Mouse (Mus musculus) right cerebral cortex, postnatal 36 days (tissue): Measurements from ENCODE around the gene Ryr3.
"Not testable (repeated sequence)": the region's sequence is repeated elsewhere in the genome, so short reads cannot be mapped to it uniquely, and the experiment has no call there.

Source experiments
- DNase-seq, 2 experiments: peaks; one replicate each; pipeline ENCODE4 v3.0.0; 2022; ENCODE audit warnings: low spot score in 2 of 2, mixed read lengths in 1 of 2

Gene Ryr3

DNA sequence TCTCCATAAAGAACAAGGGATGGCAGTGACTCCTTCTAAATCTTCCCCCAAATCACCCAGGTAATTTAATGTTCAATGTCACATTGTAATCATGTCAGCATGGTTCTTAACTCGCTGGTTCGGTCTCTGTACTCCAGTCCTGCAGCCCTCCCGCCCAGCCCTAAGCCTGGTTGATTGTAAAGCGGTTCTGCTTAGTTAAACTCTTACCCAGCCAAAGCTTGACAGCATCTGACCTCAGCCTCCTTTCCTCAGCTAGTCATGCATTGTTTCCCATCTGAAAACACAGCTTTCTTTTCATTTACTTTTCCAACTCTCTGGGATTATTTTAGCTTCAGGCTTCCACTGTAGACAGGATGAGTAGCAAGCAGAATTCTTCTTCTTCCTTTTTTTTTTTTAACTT lies 121.7 kb downstream of the Ryr3 start:
- DNase-seq = no peak

DNA sequence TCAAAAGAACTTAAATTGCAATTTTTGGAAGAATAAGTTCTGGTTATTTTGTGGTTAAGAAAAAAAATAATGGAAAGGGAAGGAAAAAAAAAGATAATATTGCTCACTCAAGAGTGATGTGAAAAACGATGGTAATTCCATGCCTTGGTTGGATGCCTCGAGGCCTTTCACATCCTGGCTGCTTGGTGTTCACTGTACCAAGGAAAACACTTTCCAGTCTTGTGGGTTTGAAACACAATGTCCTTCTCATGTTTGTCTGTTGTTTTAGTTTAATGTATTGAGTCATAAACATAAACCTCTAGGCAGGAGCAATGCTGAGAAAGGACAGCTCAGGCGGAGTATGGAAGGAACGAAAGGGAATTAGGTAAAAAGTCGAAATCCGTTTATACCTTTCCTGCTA lies 122.8 kb downstream of the Ryr3 start:
- DNase-seq = no peak

DNA sequence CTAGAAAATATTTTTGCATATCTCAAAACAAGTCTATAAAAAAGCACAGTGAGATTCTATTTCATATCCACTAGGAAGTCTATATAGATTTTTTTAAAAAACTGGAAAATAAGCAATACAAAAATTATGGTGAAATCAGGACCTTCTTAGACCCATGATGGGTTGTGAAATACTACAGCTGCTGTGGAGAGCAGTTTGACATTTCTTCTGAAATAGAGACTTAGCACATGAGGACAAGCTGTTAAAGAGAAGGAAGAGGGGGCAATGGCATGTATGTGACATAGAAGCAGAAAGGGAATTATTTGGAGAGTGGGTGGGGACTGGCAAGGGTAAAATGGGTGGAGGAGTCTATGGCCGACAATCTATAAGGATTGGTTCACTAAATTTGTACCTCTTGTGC lies 124.1 kb downstream of the Ryr3 start:
- no peak for DNase-seq

DNA sequence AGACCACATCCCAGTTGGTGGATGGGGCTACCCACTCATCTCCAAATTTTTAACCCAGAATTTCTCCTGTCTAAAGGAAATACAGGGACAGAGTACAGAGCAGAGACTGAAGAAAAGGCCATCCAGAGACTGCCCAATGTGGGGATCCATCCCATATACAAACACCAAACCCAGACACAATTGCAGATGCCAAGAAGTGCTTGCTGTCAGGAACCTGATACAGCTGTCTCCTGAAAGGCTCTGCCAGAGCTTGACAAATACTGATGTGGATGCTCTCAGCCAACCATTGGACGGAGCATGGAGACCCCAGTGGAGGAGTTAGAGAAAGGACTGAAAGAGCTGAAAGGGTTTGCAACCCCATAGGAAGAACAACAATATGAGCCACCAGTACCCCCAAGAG lies 125.6 kb downstream of the Ryr3 start:
- not testable (repeated sequence) for DNase-seq

DNA sequence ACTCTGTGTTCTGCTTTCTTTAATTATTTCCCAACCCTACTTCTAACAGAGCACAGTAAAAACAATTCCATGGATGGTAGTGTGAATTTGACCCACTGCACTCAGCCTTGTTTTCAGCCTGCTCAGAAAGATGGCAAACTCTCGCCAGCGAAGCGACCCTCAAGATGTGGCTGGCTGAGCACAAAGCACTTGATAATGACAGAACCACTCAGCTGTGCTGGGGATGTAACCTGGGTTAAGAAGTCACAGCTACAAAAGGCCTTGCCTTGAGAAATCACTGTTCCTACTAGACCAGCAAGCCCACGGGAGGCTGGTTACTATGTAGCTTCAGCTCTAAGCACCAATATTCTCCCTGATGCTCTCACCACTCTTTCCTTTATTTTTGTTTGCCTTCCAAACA lies 140.5 kb downstream of the Ryr3 start:
- no peak for DNase-seq

DNA sequence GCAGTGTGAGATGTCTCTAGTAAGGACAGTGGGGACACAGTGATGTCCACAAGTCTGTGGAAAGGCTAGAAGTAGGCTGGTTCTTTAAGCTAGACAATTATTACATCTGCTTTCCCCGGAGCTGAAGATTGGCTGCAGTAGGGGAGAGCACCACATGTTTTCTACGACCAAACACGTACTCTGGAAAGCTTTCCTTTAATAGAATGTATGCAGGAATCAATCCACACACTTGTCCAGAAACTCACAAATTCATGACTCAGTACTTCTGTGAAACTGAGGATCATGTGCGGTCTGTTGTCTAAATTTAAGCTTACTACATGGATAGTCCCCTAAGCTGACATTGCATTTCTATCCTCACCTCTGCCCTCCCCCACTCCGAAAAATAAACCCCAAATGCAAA lies 157.5 kb downstream of the Ryr3 start:
- DNase-seq = no peak

DNA sequence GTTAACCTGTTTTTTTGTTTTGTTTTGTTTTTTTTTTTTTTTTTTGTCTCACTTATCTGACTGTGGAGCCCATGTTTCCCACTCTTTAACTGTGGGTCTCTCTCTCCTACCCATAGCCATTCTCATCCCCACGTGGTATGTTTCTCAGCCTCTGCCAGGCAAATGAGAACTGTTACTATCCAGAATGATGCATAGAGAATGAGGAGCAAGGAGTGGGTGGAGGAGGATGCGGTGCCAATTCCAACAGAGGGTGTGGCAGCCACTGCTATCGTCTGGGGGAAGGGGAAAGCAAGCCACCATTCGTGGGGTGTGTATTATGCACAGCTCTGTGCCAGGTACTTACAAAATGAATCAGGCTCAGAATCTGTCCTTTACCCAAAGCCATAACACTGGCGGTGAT lies 158.0 kb downstream of the Ryr3 start:
- peak; percentile 51 to 59 for DNase-seq

DNA sequence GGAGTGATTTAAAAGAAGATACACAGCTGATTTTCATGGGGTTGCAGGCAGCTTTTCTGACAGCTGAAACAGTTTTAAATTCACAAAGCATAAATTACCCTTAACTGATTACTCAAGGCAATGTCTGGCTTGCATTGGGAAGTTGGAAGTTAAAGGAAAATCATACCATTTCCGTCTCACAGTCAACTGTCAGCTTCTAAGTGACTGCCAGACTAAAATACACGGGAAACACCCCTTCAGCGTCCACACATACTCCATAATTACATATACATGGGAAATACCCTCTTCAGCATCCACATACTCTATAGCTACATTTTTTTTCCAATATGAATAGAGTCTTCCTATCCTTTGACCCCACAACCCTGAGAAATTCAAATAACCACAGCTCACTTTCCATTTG lies 158.8 kb downstream of the Ryr3 start:
- no peak for DNase-seq

DNA sequence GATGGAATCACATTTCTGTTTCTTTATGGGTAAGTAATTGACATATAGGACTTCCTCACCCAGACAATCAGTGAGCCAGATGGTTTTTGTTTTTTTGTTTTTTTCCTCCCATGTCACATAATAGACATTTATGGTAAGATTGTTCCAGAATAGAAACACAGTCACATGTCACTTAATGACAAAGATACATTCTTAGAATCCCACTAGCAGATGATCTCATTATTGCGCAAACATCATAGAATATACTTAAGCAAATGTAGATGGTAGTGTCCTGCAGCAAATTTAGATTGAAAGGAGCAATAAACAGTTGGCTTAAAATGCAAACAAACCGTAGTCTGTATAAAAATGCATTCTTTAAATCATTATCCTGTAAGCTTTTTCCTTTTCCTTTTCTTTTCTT lies 161.3 kb downstream of the Ryr3 start:
- no peak for DNase-seq

DNA sequence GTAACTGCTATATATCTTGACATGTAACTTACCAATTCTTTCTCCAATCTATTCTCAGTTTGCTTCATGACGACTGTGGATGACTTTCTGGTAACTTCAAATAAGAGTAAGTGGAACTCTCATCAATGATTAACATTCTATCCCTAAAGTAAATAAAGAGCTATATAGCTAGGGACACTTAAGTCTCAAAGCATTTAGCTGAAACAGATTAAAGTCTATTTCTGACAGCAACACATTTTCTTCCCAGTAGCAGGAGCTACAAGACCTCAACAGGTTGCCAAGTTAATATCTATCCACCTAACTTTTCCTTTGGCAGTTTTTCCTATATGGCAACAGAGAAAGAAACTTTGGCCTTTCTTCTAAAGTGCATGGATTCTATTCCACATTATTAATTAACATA lies 167.1 kb downstream of the Ryr3 start:
- DNase-seq = no peak

DNA sequence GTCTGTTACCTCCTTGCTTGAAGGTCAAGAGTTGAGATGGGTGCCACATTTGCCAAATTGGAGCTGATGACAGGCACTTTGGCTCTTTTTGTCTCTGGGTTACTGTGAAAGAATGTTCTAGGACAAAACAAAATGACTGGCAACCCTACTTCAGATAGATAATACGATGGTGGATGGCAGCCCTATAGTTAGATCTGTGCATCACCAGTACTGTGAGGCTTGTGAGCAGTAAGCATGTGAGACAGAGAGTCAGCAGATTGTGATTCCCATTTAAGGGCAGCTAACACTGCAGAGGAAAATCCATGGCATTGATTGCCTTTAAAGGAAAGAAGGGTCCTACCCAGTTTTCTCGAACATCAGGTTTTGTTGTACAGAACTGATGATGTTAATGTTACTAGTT lies 180.3 kb downstream of the Ryr3 start:
- DNase-seq = no peak

DNA sequence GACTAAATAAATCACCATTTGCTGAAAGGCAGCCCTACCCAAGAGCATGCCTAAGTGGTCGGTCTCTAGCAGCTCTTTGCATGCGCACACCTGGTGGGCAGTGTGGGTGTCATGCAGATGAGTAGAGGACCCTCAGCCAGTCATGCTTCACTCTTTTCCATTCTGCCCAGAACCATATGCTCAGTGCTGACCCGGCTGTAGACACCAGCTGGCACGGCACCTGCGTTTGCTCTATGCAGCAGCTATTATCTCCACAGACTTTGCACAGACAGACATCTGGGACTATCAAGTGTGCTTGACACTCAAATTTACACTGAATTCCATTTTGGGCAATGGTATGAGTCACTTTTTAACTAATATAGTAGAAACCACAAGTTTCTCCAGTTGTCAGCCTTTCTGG lies 186.2 kb downstream of the Ryr3 start:
- DNase-seq = no peak

DNA sequence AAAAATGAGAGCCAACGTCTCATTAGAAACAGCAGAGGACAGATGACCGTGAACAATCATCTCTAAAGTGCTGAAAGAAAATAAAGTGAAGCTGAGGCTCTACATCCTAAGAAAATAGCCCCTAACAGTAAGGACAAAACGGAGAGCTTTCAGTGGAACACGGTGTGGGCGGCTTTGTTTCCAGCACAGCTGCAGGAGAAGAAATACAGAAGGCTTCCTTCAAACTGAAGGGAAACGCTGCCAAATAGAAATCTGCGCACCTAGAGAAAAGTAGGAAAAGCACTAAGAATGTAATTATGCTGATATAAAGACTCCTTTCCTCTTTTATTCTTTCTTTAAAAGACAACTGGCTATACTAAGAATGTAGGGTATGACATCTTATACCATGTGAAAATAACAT lies 197.0 kb downstream of the Ryr3 start:
- peak; percentile 25 to 36 for DNase-seq

DNA sequence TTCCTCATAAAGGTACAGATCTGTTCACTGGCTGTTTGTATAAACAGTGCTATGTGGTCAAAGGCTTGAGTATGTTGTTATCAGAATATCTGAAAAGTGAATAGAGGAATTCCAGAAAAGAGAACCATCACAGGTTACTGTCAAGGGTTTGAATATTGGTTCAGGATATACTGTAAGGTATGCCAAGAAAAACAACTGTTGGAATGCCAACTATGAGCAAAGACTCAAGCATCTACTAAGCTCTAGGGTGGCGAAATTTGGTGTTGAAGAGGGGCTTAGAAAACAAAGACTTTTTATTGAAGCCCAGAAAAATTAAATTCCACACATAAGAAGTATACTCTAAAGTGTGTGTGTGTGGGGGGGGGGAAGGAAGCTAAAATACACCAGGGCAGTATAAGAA lies 198.6 kb downstream of the Ryr3 start:
- no peak for DNase-seq

DNA sequence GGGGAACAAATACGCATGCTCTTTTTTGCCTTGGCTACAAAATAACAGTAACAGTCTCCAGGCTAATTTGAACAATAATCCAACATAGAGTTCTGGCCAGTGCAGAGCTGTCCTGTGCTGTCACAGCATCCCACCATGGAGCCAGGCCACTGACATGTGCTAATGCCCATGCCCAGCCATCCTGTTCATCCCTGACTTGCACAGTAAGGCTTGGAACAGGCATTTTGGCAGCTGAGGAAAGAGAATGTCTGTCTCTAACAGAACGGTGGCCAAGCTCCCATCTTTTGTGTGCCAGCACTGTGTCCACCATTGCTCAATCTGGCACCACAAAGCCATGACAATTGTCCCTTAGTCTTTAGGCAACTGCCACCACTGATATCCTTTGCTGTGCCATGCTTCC lies 200.7 kb downstream of the Ryr3 start:
- no peak for DNase-seq

DNA sequence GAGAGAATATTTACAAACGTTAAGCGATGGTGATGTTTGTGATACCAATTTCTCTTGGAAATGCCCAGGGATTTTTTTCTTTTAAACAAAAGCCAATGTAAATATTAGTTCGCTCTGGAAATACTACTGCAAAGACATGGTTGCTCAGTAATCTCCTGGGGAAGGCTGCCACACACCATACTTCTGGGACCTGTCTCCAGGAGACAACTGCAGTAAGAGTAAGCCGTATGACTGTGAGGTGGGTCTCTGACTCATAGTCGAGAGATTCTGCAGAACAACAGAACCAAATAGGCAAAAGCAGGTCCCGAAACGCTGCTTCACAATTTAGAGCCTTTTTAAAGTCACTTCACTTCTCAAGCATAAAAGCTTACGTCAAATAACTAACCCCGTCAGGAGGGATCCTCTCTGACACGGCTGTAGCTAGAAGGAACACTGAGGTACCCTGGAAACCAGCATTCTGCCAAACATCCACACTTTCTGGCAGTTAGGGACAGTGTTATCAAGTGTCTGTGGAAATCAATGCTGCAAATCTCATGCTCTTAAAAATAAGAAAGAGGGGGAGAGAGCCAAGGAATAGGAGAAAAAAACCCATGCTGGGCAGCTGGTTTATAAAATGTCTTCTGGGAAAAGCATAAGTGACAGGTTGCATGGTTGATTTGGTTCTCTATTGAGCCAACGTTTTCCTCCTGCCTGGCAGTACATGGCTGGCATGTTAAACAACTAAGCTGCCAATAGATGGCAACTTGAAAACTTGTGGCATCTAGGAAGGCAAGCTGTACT lies 207.7 kb downstream of the Ryr3 start:
- no peak for DNase-seq

DNA sequence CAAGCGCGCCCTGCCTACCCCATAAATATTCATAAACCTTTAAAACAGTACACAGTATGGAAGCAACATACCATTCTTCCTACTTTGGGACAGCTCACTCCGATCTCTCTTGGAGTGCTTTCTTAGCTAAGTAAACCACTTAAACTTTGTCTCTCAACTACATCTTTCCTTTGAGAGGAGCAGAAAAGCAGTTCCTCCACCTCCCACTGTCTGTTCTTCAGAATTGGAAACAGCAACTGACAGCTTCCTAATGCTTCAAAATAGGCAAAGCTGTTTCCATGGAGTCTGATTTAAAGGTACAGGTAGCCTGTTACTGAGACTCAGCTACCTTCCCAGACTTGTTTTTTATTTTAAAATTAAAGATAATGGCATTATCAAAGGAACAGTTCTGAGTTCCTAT lies 218.4 kb downstream of the Ryr3 start:
- DNase-seq = no peak

DNA sequence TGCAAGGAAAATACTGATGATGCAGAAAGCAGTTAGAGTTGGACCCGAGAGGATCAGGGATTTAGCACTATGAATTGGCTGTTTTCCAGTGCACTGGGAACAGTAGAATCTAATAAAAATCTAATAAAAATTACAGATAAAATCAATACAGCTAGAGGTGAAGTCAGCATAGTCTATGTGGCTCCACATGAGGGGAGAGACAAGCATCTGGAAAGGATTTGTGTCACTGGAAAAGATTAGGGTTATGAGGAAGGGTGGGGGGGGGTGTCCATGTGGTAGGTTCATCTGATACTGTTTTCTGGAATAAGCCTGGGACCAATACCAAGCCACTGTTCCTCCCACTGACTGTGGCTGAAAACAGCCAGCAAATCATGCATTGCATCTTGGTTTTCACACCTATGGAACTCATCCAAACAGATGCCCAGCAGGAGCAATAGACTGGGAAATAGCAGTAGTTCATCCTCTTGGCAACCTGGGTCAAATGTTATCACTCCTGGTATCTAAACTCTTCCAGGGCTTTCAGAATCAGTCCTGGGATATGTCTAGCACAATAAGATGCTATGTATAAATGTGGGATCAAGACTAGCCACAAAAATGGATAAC lies 233.9 kb downstream of the Ryr3 start:
- DNase-seq = no peak

DNA sequence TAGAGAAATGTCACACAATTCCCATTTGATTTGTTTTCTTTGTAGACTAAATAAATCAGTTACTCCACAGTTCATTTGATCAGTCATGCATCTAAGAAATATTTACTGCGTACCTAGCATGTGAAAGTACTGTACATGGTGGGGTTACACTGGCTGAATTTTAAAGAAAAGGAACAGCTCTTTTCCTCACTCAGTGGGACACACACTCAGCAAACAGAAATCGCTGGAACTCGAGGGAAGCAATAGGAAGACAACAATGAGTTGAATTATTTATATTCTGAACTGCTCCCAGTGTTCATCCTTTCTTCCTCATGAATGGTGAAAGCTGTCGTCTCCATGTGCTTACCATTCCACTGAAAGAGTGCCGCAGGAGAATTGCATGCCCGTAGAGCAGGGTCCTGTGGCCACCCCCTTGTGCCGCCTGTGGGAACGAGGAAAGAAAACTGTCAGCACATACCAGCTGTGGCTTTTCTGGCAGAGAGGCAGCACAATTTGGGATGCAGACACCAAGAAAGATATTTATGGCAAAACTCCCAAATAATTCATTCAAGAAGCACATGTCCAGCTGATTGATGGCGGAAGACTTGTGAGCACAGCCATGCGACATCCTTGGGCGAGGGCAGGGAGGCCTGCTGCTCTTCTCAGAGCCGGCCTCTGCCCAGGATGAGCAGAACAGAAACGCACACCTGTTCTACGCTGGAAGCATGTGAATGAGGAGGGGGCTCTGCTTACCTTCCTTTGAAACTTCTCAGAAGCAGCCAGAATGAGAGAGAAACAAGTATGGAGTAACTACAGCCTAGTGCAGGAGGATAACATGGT lies 249.9 kb downstream of the Ryr3 start:
- no peak for DNase-seq

DNA sequence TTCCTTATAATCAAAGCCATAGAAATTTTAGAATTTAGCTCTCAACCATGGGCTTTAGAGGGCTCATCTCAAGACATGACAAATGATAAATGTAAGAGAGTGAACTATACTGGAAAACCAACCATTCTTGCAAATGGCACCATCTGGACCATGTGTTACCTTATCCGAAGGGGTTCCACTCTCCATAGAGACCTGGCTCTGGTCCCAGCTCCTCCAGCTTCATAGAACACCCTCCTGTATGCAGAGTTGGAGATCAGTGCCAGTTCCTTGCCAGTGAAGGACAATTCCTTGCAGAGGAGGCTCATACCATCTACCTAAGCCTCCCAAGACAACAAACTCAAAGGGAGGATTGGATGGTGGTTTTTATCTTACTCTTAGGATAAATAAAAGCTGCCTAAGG lies 268.0 kb downstream of the Ryr3 start:
- no peak for DNase-seq

DNA sequence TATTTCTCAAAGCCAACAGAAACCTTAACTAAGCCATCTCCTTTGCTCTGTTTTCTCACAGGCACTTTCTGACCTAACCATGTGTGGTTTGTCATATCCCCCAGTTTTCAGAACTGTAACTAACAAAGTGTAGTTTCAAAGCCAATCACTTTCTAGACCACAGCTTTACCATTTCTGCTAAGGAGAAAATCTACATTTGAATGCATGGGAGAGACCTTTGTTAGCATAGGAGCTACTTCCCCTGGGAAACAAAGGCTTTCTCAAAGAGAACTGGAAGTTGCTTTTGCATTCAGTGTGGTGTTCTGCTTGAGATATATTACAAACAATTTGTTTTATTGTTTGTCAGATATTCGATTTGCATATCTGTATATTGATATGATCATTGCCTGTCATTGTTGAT lies 285.1 kb downstream of the Ryr3 start:
- no peak for DNase-seq

DNA sequence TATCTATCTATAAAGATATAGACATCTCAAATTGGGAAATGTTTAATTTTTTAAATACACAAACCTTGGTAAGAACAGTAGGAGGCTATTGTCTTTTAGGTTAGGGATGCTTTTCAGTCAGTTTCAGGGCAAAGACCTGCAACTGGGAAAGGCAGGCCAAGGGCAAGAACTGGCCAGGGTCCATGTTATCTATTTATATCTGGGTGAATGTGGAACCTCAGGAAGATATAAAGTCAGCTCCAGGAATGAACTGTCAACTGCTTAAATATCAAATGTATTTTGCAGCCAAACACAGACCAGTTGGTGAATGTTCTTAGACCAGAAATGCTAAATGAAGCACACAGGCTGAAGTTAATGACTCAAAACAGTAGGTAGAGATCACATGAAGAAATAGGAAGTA lies 303.1 kb downstream of the Ryr3 start:
- DNase-seq = no peak

DNA sequence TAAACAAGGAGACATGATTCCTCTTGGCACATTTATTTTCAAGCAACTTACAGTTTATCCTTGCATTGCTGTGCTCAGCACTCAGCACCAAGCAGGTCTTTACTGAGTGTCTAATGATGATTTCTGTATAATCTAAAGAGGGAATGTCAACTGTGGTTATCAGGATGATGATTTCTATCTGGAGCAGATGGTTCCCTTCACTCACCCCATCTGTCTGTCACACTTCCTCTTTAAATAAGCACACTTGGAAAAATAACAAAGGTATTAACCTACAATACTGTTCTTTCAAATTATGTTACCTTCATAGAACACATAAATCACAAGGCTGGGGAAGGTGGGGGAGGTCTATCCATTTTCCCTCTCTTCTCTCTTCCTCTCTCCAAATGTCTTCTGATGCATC lies 304.3 kb downstream of the Ryr3 start:
- no peak for DNase-seq
